In the genomic region with DNA sequence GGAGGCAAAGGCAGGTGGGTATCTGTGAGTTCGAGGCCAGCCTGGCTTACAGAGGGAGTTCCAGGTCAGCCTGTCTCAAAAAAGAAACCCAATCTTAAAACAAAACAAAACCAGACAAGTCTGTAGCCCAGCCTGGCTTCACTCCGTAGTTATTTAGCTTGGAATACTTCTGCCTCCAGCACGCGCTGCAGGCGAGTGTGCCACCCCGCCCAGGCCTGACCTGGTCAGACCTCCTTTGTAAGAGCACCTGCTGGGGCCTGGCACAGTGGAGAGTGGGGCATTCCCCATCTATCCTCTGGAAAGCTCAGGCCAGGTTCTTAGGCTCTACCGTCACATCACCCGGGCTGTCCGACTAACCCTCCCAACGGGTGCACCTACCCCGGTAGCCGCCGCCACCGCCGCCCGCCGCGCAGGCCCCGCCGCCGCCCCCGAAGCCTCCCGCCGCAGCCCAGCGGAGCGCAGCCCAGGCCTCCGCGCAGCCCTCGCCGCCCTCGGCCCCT, we compare ENCODE assay signal across 9 mouse cellular contexts. TPM values are rescaled to one million over a fixed set of nuclear protein-coding genes. Genes with fewer than 3 reads are reported as not detected.
DNase-seq lines count a peak whose midpoint lies in the region; ATAC-seq lines count a peak whose summit lies in the region.
"Had no signal": no experiment of that assay in that cellular context is flagged by ENCODE, and none has a peak within 500 bp of the region (broad histone marks: within the 10 kb centered on the region; RNA-seq: fewer than 3 reads in every experiment).

No protein-coding gene starts in this region.

- ATAC-seq in CD4-positive, CD25-positive, alpha-beta regulatory T cell, adult 4 months: no peak
- ATAC-seq in hindbrain, embryonic 15.5 days (ENCODE audit: low FRiP score, low read depth): peak; percentile 59; the same call in 1 of the 2 replicates
- ATAC-seq in midbrain, embryonic 12.5 days (ENCODE audit: low FRiP score, low read depth): 0 out of 2 replicates have a peak, but pooled peaks have one; percentile 44

- H3K36me3 ChIP-seq in hindbrain, embryonic 15.5 days: no peaks in the 10 kb centered on the region
- no peaks in the 10 kb centered on the region for H3K36me3 ChIP-seq in midbrain, embryonic 12.5 days

- peaks cover 54% of the 10 kb centered on the region for H3K27me3 ChIP-seq in hindbrain, embryonic 15.5 days
- peaks cover 76% of the 10 kb centered on the region for H3K27me3 ChIP-seq in midbrain, embryonic 12.5 days

- no peaks in the 10 kb centered on the region for H3K9me3 ChIP-seq in hindbrain, embryonic 15.5 days
- no peaks in the 10 kb centered on the region for H3K9me3 ChIP-seq in midbrain, embryonic 12.5 days

- H3K4me2 ChIP-seq in hindbrain, embryonic 15.5 days: peak overlapping the region; percentile 98
- H3K4me2 ChIP-seq in midbrain, embryonic 12.5 days (replicated peaks): peak overlapping the region; percentile 100

- 2% methylated on average over 31 of the region's 31 CpGs for WGBS in hindbrain, embryonic 15.5 days
- WGBS in midbrain, embryonic 12.5 days: 2% methylated on average over 29 of the region's 31 CpGs

- DNase-seq in CD4-positive, CD25-positive, alpha-beta regulatory T cell, adult 2 months (ENCODE audit: low read depth, low spot score): peak; percentile 25
- peak; percentile 7 for DNase-seq in thymus, postnatal 25 days
- no peak for DNase-seq in thymus, postnatal 0 days (ENCODE audit: low spot score)
- DNase-seq in adipocyte (ENCODE audit: low spot score): no peak
- DNase-seq in adrenal gland, postnatal 25 days: no peak

- peak overlapping the region; percentile 50 for H3K9ac ChIP-seq in hindbrain, embryonic 15.5 days
- H3K9ac ChIP-seq in midbrain, embryonic 12.5 days (replicated peaks): peak overlapping the region; percentile 65

- peaks cover 14% of the 10 kb centered on the region for H3K4me1 ChIP-seq in hindbrain, embryonic 15.5 days (replicated peaks)
- peaks cover 17% of the 10 kb centered on the region for H3K4me1 ChIP-seq in midbrain, embryonic 12.5 days

- no peak overlapping the region for H3K27ac ChIP-seq in hindbrain, embryonic 15.5 days (replicated peaks)
- no peak overlapping the region for H3K27ac ChIP-seq in midbrain, embryonic 12.5 days (replicated peaks)

- H3K4me3 ChIP-seq in hindbrain, embryonic 15.5 days: peak overlapping the region; percentile 56
- peak overlapping the region; percentile 66 for H3K4me3 ChIP-seq in midbrain, embryonic 12.5 days

RNA-seq across cellular contexts. Expression of a gene that starts 2.6 kb away (rescaled TPM):
- polyA plus RNA-seq in CD4-positive, CD25-positive, alpha-beta regulatory T cell, adult 4 months (2017; shearing (Covaris generic)): not detected
- 0.08 TPM in 1 of 2 replicates, not detected in the other for polyA plus RNA-seq in thymus, postnatal 0 days (2015; fragmentation: Nextera tagmentation; extraction: Ambion mirVana)
- polyA plus RNA-seq in hindbrain, embryonic 15.5 days (2015; fragmentation: Nextera tagmentation; extraction: Ambion mirVana): 2.1 and 2.2 TPM in 2 replicates
- 0.26 and 0.50 TPM in 2 replicates for polyA plus RNA-seq in midbrain, embryonic 12.5 days (2016; fragmentation: Nextera tagmentation; extraction: Ambion mirVana)
- total RNA-seq in adrenal gland, postnatal 25 days (2021): 1.5 and 1.7 TPM in 2 replicates
- total RNA-seq: heart, postnatal 14 days had no signal

RNA-seq across cellular contexts. Expression of a gene that starts 15.5 kb away (rescaled TPM):
- polyA plus RNA-seq in CD4-positive, CD25-positive, alpha-beta regulatory T cell, adult 4 months (2017; shearing (Covaris generic)): under 1 TPM in 1 of 2 experiments, not detected in 1; 0.30 TPM
- 1.6 and 2.1 TPM in 2 replicates for polyA plus RNA-seq in thymus, postnatal 0 days (2015; fragmentation: Nextera tagmentation; extraction: Ambion mirVana)
- polyA plus RNA-seq in hindbrain, embryonic 15.5 days (2015; fragmentation: Nextera tagmentation; extraction: Ambion mirVana): 0.37 and 0.56 TPM in 2 replicates
- polyA plus RNA-seq in midbrain, embryonic 12.5 days (2016; fragmentation: Nextera tagmentation; extraction: Ambion mirVana): 0.77 and 0.97 TPM in 2 replicates
- total RNA-seq in adrenal gland, postnatal 25 days (2021): 2.9 and 3.2 TPM in 2 replicates

RNA-seq across cellular contexts. Expression of a gene that starts 29.7 kb away (rescaled TPM):
- 10 to 100 TPM; 15.7 to 34.0 TPM for polyA plus RNA-seq in CD4-positive, CD25-positive, alpha-beta regulatory T cell, adult 4 months (2017; shearing (Covaris generic))
- 17.9 and 18.0 TPM in 2 replicates for polyA plus RNA-seq in thymus, postnatal 0 days (2015; fragmentation: Nextera tagmentation; extraction: Ambion mirVana)
- polyA plus RNA-seq in hindbrain, embryonic 15.5 days (2015; fragmentation: Nextera tagmentation; extraction: Ambion mirVana): 18.6 and 19.6 TPM in 2 replicates
- 35.4 and 35.9 TPM in 2 replicates for polyA plus RNA-seq in midbrain, embryonic 12.5 days (2016; fragmentation: Nextera tagmentation; extraction: Ambion mirVana)
- 20.7 and 26.8 TPM in 2 replicates for total RNA-seq in adrenal gland, postnatal 25 days (2021)

RNA-seq across cellular contexts. Expression of a gene that starts 39.9 kb away (rescaled TPM):
- polyA plus RNA-seq in CD4-positive, CD25-positive, alpha-beta regulatory T cell, adult 4 months (2017; shearing (Covaris generic)): 1 to 10 TPM; 1.1 to 1.3 TPM
- polyA plus RNA-seq in thymus, postnatal 0 days (2015; fragmentation: Nextera tagmentation; extraction: Ambion mirVana): 1.8 and 2.3 TPM in 2 replicates
- 27.1 and 27.7 TPM in 2 replicates for polyA plus RNA-seq in hindbrain, embryonic 15.5 days (2015; fragmentation: Nextera tagmentation; extraction: Ambion mirVana)
- polyA plus RNA-seq in midbrain, embryonic 12.5 days (2016; fragmentation: Nextera tagmentation; extraction: Ambion mirVana): 25.7 and 29.2 TPM in 2 replicates
- 4.5 and 7.2 TPM in 2 replicates for total RNA-seq in adrenal gland, postnatal 25 days (2021)

Comparison
In these comparisons a context has a peak if more than half of its experiments do, and no peak if none do; other contexts are left out.
1. DNase-seq: peak in CD4-positive, CD25-positive, alpha-beta regulatory T cell, adult 2 months (single experiment) and thymus, postnatal 25 days (single experiment); none in thymus, postnatal 0 days (single experiment), adipocyte (single experiment) and adrenal gland, postnatal 25 days (single experiment).